Mouse (Mus musculus) cerebral cortex, adult 2 months (tissue): ENCODE results near the gene Bmpr1a.

Source experiments
- WGBS: fragments of 180-500 bp; shearing (Covaris S2); methylation state at CpG from one replicate; pipeline ENCODE4 v1.1.7; 2018; 5-methylcytosine and 5-hydroxymethylcytosine counted together

Gene Bmpr1a

GRCm38 (mm10) chr14:34378560-34379331, 124.4 kb downstream of the Bmpr1a start:
- 62% methylated on average over 11 of the region's 11 CpGs for WGBS

GRCm38 (mm10) chr14:34377121-34377520, 126.0 kb downstream of the Bmpr1a start:
- 84% methylated on average over 4 of the region's 4 CpGs for WGBS

- 90% methylated on average over 5 of the region's 5 CpGs for WGBS
These were observed 127.2 kb downstream of the Bmpr1a start for GRCm38 (mm10) chr14:34375941-34376340.

GRCm38 (mm10) chr14:34375415-34375904, 127.7 kb downstream of the Bmpr1a start, which contains the start of gene Mmrn2:
Gene Mmrn2, plus strand, starts transcription at chr14:34375465.
- WGBS: 82% methylated on average over 13 of the region's 13 CpGs

- WGBS: 74% methylated on average over 10 of the region's 10 CpGs
These were observed 128.6 kb downstream of the Bmpr1a start, which contains the start of gene Sncg for GRCm38 (mm10) chr14:34374577-34374976. Gene Sncg, minus strand, starts transcription at chr14:34374789.

- WGBS: 91% methylated on average over 6 of the region's 6 CpGs
These were observed 129.6 kb downstream of the Bmpr1a start for GRCm38 (mm10) chr14:34373581-34373980.

- 86% methylated on average over 6 of the region's 6 CpGs for WGBS
These were observed 130.5 kb downstream of the Bmpr1a start for GRCm38 (mm10) chr14:34372646-34373045.

GRCm38 (mm10) chr14:34371763-34372162, 131.4 kb downstream of the Bmpr1a start:
- WGBS: 93% methylated on average over 2 of the region's 2 CpGs

GRCm38 (mm10) chr14:34370921-34371320, 132.2 kb downstream of the Bmpr1a start:
- 96% methylated on average over 3 of the region's 3 CpGs for WGBS

- WGBS: 67% methylated on average over 3 of the region's 3 CpGs
These were observed 132.9 kb downstream of the Bmpr1a start for GRCm38 (mm10) chr14:34370203-34370602.

GRCm38 (mm10) chr14:34365147-34365507, 138.0 kb downstream of the Bmpr1a start:
- WGBS: 94% methylated on average over 2 of the region's 2 CpGs

GRCm38 (mm10) chr14:34364254-34365146, 138.6 kb downstream of the Bmpr1a start:
- 80% methylated on average over 15 of the region's 15 CpGs for WGBS

GRCm38 (mm10) chr14:34363490-34364253, 139.5 kb downstream of the Bmpr1a start:
- 4% methylated on average over 32 of the region's 32 CpGs for WGBS

GRCm38 (mm10) chr14:34362726-34363445, 140.3 kb downstream of the Bmpr1a start:
- WGBS: 46% methylated on average over 18 of the region's 18 CpGs

GRCm38 (mm10) chr14:34362135-34362534, 141.0 kb downstream of the Bmpr1a start:
- WGBS: 90% methylated on average over 4 of the region's 4 CpGs
